Mouse (Mus musculus): Measurements from ENCODE around the gene Pdik1l.
"Not testable (repeated sequence)": the region's sequence is repeated elsewhere in the genome, so short reads cannot be mapped to it uniquely, and the experiment has no call there.

Pdik1l gene

GRCm38 (mm10) chr4:134298626-134299497 is 11.2 kb upstream of the Pdik1l start:
- DNase-seq (ENCODE audit: low read depth, low spot score): no peak

- DNase-seq (ENCODE audit: low read depth, low spot score): no peak
Measured at GRCm38 (mm10) chr4:134297369-134297768, 9.7 kb upstream of the Pdik1l start.

- DNase-seq (ENCODE audit: low read depth, low spot score): no peak
Measured at GRCm38 (mm10) chr4:134296523-134296922, 8.8 kb upstream of the Pdik1l start.

- DNase-seq (ENCODE audit: low read depth, low spot score): not testable (repeated sequence)
Measured at GRCm38 (mm10) chr4:134296096-134296495, 8.4 kb upstream of the Pdik1l start.

GRCm38 (mm10) chr4:134293692-134294163 is 6.0 kb upstream of the Pdik1l start:
- DNase-seq (ENCODE audit: low read depth, low spot score): no peak

GRCm38 (mm10) chr4:134293061-134293691 is 5.5 kb upstream of the Pdik1l start:
- no peak for DNase-seq (ENCODE audit: low read depth, low spot score)

GRCm38 (mm10) chr4:134292067-134292466 is 4.4 kb upstream of the Pdik1l start:
- DNase-seq (ENCODE audit: low read depth, low spot score): peak; percentile 42

- no peak for DNase-seq (ENCODE audit: low read depth, low spot score)
Measured at GRCm38 (mm10) chr4:134288397-134289256, 932 bp upstream of the Pdik1l start.

- DNase-seq (ENCODE audit: low read depth, low spot score): peak; percentile 69
Measured at GRCm38 (mm10) chr4:134287168-134287564, 529 bp downstream of the Pdik1l start.

- no peak for DNase-seq (ENCODE audit: low read depth, low spot score)
Measured at GRCm38 (mm10) chr4:134286226-134287167, 1.2 kb downstream of the Pdik1l start.

GRCm38 (mm10) chr4:134284942-134285341 is 2.8 kb downstream of the Pdik1l start:
- no peak for DNase-seq (ENCODE audit: low read depth, low spot score)

GRCm38 (mm10) chr4:134273417-134274345 is 14.0 kb downstream of the Pdik1l start:
- DNase-seq (ENCODE audit: low read depth, low spot score): no peak

GRCm38 (mm10) chr4:134272731-134273416 is 14.8 kb downstream of the Pdik1l start:
- no peak for DNase-seq (ENCODE audit: low read depth, low spot score)

- DNase-seq (ENCODE audit: low read depth, low spot score): no peak
Measured at GRCm38 (mm10) chr4:134271979-134272378, 15.7 kb downstream of the Pdik1l start.

- not testable (repeated sequence) for DNase-seq (ENCODE audit: low read depth, low spot score)
Measured at GRCm38 (mm10) chr4:134269622-134270021, 18.1 kb downstream of the Pdik1l start.

GRCm38 (mm10) chr4:134268102-134268655 is 19.5 kb downstream of the Pdik1l start:
- no peak for DNase-seq (ENCODE audit: low read depth, low spot score)

- no peak for DNase-seq (ENCODE audit: low read depth, low spot score)
Measured at GRCm38 (mm10) chr4:134265860-134266585, 21.7 kb downstream of the Pdik1l start.

GRCm38 (mm10) chr4:134263191-134263590 is 24.5 kb downstream of the Pdik1l start:
- DNase-seq (ENCODE audit: low read depth, low spot score): no peak
